Mouse (Mus musculus) CD8-positive naive resting alpha-beta T cell, adult 2 months (primary cell): ENCODE measurements around the gene Igdcc3.
"Not testable (repeated sequence)": the region's sequence is repeated elsewhere in the genome, so short reads cannot be mapped to it uniquely, and the experiment has no call there.

Source experiments
- DNase-seq, 2 experiments: peaks; one replicate each; pipeline ENCODE4 v3.0.0; 2022; ENCODE audit warnings: low read depth in 2 of 2, low spot score in 2 of 2

Igdcc3 gene

GRCm38 (mm10) chr9:65201381-65202164 lies 60.6 kb downstream of the Igdcc3 start:
- peak; percentile 80 to 85 for DNase-seq

- DNase-seq: no peak
Observed at GRCm38 (mm10) chr9:65202165-65202754, 61.3 kb downstream of the Igdcc3 start.

- no peak for DNase-seq
Observed at GRCm38 (mm10) chr9:65205049-65205815, 64.2 kb downstream of the Igdcc3 start.

- DNase-seq: not testable (repeated sequence)
Observed at GRCm38 (mm10) chr9:65207041-65207815, 66.2 kb downstream of the Igdcc3 start.

- no peak for DNase-seq
Observed at GRCm38 (mm10) chr9:65208293-65209179, 67.5 kb downstream of the Igdcc3 start.

GRCm38 (mm10) chr9:65211598-65211997 lies 70.6 kb downstream of the Igdcc3 start:
- DNase-seq: no peak

- no peak for DNase-seq
Observed at GRCm38 (mm10) chr9:65214425-65214777, 73.4 kb downstream of the Igdcc3 start.

GRCm38 (mm10) chr9:65214778-65215493 lies 73.9 kb downstream of the Igdcc3 start:
- DNase-seq: peak; percentile 55 to 66

GRCm38 (mm10) chr9:65215494-65216126 lies 74.6 kb downstream of the Igdcc3 start:
- no peak for DNase-seq

GRCm38 (mm10) chr9:65216972-65217371 lies 76.0 kb downstream of the Igdcc3 start:
- DNase-seq: peak in 1 of 2 experiments; percentile 25

GRCm38 (mm10) chr9:65217661-65218060 lies 76.7 kb downstream of the Igdcc3 start:
- DNase-seq: peak in 1 of 2 experiments; percentile 21

GRCm38 (mm10) chr9:65218916-65219315 lies 77.9 kb downstream of the Igdcc3 start:
- DNase-seq: no peak

GRCm38 (mm10) chr9:65220398-65220797 lies 79.4 kb downstream of the Igdcc3 start:
- DNase-seq: not testable (repeated sequence)

- DNase-seq: no peak
Observed at GRCm38 (mm10) chr9:65223927-65224326, 82.9 kb downstream of the Igdcc3 start.

GRCm38 (mm10) chr9:65225795-65226194 lies 84.8 kb downstream of the Igdcc3 start:
- no peak for DNase-seq

GRCm38 (mm10) chr9:65230250-65230649 lies 89.3 kb downstream of the Igdcc3 start:
- no peak for DNase-seq

- DNase-seq: no peak
Observed at GRCm38 (mm10) chr9:65231284-65231683, 90.3 kb downstream of the Igdcc3 start.

- no peak for DNase-seq
Observed at GRCm38 (mm10) chr9:65233243-65233985, 92.4 kb downstream of the Igdcc3 start.
